Mouse (Mus musculus) thymus, adult 2 months (tissue): ENCODE measurements at regions not wholly inside any gene's neighbourhood (a gene's known extent, or its start where the extent isn't known, plus 50 kb on each side); places are given as distances from the start of the nearest gene placed in this dataset.

Source experiments
- DNase-seq: peaks from one replicate; pipeline ENCODE4 v3.0.0; 2021
- H3K27ac ChIP-seq: fragments of 200-500 bp; 2 replicates; pipeline ENCODE4 v1.5.1; 2012; ENCODE audit warnings: low read length, control low read depth; ENCODE audit not compliant: control insufficient read depth, insufficient read depth
- H3K27me3 ChIP-seq: fragments of 200-500 bp; 2 replicates; pipeline ENCODE4 v1.6.1; 2012; ENCODE audit warnings: mild to moderate bottlenecking, low read length, moderate library complexity, mixed read lengths; ENCODE audit not compliant: control insufficient read depth, insufficient read depth
- H3K36me3 ChIP-seq: fragments of 200-500 bp; 2 replicates; pipeline ENCODE4 v1.6.1; 2012; ENCODE audit warnings: mild to moderate bottlenecking, low read length, moderate library complexity; ENCODE audit not compliant: control insufficient read depth, insufficient read depth
- H3K4me1 ChIP-seq: fragments of 200-500 bp; replicated peaks from 2 replicates; pipeline ENCODE4 v1.6.1; 2012; ENCODE audit warnings: low read length; ENCODE audit not compliant: control insufficient read depth, insufficient read depth
- H3K4me3 ChIP-seq: fragments of 200-500 bp; 2 replicates; pipeline ENCODE4 v1.5.1; 2012; ENCODE audit warnings: mild to moderate bottlenecking, low read length, control low read depth, moderate library complexity; ENCODE audit not compliant: control insufficient read depth, insufficient read depth
- CTCF ChIP-seq: fragments of 200-500 bp; IDR thresholded peaks from 2 replicates; pipeline ENCODE4 v1.5.1; 2012; ENCODE audit warnings: mild to moderate bottlenecking, control low read depth, low read length, moderate library complexity, borderline replicate concordance; ENCODE audit not compliant: control insufficient read depth, poor library complexity, insufficient read depth; ENCODE audit errors: extremely low read depth
- POLR2A ChIP-seq: fragments of 200-500 bp; IDR thresholded peaks from 2 replicates; pipeline ENCODE4 v1.6.1; 2012; ENCODE audit warnings: mild to moderate bottlenecking, low read length, control low read depth, moderate library complexity; ENCODE audit not compliant: control insufficient read depth, poor library complexity, insufficient read depth; ENCODE audit errors: extremely low read depth
- WGBS: fragments of 180-500 bp; shearing (Covaris S2); methylation state at CpG from one replicate; pipeline ENCODE4 v1.1.7; 2018; 5-methylcytosine and 5-hydroxymethylcytosine counted together

GRCm38 (mm10) chr10:56788081-56788480, 411.0 kb downstream of the Gja1 start:
- Histone ChIP-seq H3K27me3 (no peaks in the 10 kb centered on the region), H3K36me3 (no peaks in the 10 kb centered on the region), H3K4me3 (no peak overlapping the region), H3K27ac (no peak overlapping the region), H3K4me1 (no peaks in the 10 kb centered on the region)
- DNase-seq, result no peak
- TF ChIP-seq CTCF (no peak), POLR2A (no peak)
- 97% methylated on average over 4 of the region's 4 CpGs for WGBS

GRCm38 (mm10) chr10:56793074-56793473, 415.9 kb downstream of the Gja1 start:
- Histone ChIP-seq H3K36me3 (no peaks in the 10 kb centered on the region), H3K4me3 (no peak overlapping the region), H3K27me3 (no peaks in the 10 kb centered on the region), H3K4me1 (no peaks in the 10 kb centered on the region), H3K27ac (no peak overlapping the region)
- WGBS, result 43% methylated on average over 8 of the region's 8 CpGs
- TF ChIP-seq CTCF, result no peak
- TF ChIP-seq POLR2A, result no peak
- DNase-seq, result no peak

DNA sequence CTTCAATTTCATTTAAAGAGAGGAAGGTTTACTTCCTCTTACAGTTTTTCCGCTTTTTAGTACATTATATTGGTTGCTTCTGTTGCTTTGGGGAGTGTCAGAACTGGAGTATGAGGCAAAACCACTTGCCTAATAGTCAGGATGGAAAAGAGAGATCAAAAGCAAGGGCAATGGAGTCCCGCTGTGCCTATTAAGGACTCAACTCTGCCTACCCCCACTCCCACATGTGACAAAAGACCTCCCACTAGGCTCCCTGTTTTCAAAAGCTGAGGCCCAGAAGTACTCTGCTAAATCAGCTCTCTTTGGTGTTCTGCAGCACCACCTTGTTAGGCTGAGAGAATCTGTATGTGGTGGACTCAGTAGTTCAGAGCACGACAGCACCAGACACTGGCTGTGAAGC, 418.3 kb downstream of the Gja1 start:
- H3K27me3 ChIP-seq, result no peaks in the 10 kb centered on the region
- WGBS, result 83% methylated on average over 3 of the region's 3 CpGs
- no peaks in the 10 kb centered on the region for H3K36me3 ChIP-seq
- H3K4me3 ChIP-seq, result no peak overlapping the region
- H3K4me1 ChIP-seq, result no peaks in the 10 kb centered on the region
- TF ChIP-seq CTCF (no peak), POLR2A (no peak)
- no peak overlapping the region for H3K27ac ChIP-seq
- DNase-seq, result no peak

- no peak for DNase-seq
- H3K27ac ChIP-seq, result no peak overlapping the region
- no peaks in the 10 kb centered on the region for H3K27me3 ChIP-seq
- 93% methylated on average over 3 of the region's 3 CpGs for WGBS
- no peaks in the 10 kb centered on the region for H3K4me1 ChIP-seq
- H3K36me3 ChIP-seq, result no peaks in the 10 kb centered on the region
- no peak for TF ChIP-seq POLR2A
- no peak for TF ChIP-seq CTCF
- H3K4me3 ChIP-seq, result no peak overlapping the region
These were observed 422.2 kb downstream of the Gja1 start for GRCm38 (mm10) chr10:56799307-56799706.

DNA sequence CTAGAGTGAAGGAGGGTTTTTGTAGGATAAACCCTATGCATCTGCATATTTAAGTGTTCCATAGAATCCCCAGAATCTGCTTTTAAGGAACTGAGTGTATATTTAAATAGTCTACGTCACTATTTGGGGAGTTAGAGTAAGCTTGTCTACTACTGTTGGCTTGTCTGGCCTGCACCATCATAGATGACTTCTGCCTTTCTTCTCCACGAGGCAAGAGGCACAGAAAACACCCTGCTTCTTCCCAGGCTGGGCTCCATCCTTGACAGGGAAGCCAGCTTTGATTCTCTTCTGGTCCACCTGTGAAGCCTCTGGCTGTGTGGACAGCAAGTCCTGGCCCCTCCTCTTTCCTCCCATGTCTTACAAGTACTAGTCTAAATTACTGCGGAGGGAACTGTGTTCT, 422.6 kb downstream of the Gja1 start:
- Histone ChIP-seq H3K27me3 (no peaks in the 10 kb centered on the region), H3K27ac (no peak overlapping the region), H3K36me3 (no peaks in the 10 kb centered on the region), H3K4me1 (no peaks in the 10 kb centered on the region), H3K4me3 (no peak overlapping the region)
- WGBS, result 81% methylated on average over 3 of the region's 3 CpGs
- DNase-seq, result no peak
- TF ChIP-seq POLR2A (no peak), CTCF (no peak)

GRCm38 (mm10) chr10:56809006-56809405, 431.9 kb downstream of the Gja1 start:
- 92% methylated on average over 1 of the region's 1 CpGs for WGBS
- no peaks in the 10 kb centered on the region for H3K27me3 ChIP-seq
- no peak for DNase-seq
- no peaks in the 10 kb centered on the region for H3K36me3 ChIP-seq
- H3K27ac ChIP-seq, result no peak overlapping the region
- H3K4me3 ChIP-seq, result no peak overlapping the region
- H3K4me1 ChIP-seq, result no peaks in the 10 kb centered on the region
- TF ChIP-seq CTCF (no peak), POLR2A (no peak)

DNA sequence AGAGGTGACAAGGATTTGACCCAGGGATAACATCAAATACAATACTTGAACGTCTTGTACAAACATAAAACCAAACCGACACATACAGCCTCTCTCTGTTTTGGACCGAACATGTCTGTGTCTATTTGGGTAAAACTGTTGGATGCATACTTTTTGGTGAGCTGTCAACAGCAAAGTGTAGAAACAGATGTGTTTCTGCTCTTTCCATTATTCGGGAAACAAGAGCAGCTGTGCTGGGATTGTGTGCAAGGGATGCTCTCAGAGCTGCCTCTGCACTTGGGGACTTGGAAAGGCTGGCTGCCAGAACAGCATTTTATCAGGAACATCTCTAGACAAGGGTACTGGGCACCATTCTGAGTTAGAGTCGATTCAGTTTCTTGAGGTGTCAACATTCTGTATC, 445.0 kb downstream of the Gja1 start:
- Histone ChIP-seq H3K27ac (no peak overlapping the region), H3K4me3 (no peak overlapping the region), H3K27me3 (no peaks in the 10 kb centered on the region), H3K4me1 (no peaks in the 10 kb centered on the region), H3K36me3 (no peaks in the 10 kb centered on the region)
- TF ChIP-seq POLR2A (no peak), CTCF (no peak)
- 90% methylated on average over 5 of the region's 5 CpGs for WGBS
- no peak for DNase-seq
